Mouse (Mus musculus) spleen, postnatal 36 days (tissue): Measurements from ENCODE around the gene Aldh9a1.

Experiments
- DNase-seq, 2 experiments: peaks; one replicate each; pipeline ENCODE4 v3.0.0; 2022; ENCODE audit warnings: low spot score in 2 of 2, mixed read lengths in 1 of 2

The Aldh9a1 gene

DNA sequence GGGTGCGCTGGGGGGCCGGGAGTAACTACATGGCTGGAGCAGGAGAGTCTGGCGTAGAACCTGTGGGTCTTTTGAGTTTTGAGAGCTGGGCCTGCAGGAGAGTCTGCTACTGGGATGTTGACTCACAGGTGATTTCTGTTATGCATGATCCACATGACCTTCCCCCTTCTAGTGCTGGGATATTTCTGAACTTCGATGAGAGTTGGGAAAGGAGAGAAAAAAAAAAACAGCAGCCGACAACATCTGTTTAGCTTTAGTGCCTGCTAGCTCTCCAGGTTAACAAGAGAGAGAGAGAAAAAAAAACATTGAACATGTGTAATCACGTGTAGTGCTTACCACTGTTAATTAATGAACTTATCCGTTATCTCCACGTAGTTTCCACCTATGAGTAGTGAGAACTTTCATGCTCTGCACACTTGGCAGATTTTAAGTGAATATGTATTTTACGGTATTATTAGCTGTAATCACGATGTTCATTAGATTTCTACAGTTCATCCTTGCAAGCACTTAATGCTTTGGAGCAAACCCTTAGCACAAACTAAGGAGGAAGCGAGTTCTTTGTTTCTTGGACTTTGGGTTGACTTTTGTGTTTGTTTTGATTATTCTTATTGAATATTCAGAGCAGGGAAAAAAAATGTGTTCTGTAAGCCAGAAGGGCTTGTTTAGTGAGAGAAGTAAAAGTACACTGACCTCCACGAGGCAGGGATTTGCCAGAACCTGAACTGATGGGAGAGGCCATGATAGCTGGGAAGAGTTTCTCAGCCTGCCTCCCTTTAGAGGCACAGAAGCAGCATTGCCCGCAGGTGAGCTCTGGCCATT is 1.0 kb downstream of the Aldh9a1 start:
- DNase-seq = no peak

DNA sequence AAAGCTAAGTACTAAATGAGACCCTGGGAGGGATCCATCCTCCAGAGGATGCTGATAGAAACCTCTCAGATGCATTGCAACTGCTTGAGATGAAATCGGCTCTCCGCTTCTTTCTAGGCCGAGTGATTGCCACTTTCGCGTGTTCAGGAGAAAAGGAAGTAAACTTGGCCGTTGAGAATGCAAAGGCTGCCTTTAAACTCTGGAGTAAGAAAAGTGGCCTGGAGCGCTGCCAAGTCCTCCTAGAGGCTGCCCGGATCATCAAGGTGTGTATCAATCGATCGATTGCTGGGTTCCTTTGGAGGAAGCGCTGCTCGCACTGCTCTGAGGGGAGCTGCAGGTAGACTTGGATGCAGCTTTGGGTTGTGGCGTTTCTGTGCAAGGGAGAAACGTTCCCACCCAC is 2.6 kb downstream of the Aldh9a1 start:
- DNase-seq = no peak

DNA sequence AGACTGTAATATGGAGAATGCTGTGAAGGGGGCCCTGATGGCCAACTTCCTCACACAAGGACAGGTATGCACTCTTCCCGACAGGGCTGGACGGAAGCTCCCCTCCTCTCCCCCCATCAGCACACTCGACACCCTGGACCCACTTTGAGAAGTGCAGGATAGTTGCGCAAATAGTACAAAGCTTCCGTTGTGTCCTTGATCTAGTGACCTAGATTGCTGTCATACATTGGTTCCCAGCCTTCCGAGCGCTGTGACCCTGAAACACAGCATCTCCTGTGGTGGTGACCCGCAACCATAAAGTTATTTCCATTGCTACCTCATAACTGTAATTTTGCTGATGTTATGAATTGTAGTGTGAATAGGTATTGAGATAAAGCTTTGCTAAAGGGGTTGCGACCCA is 7.6 kb downstream of the Aldh9a1 start:
- no peak for DNase-seq

DNA sequence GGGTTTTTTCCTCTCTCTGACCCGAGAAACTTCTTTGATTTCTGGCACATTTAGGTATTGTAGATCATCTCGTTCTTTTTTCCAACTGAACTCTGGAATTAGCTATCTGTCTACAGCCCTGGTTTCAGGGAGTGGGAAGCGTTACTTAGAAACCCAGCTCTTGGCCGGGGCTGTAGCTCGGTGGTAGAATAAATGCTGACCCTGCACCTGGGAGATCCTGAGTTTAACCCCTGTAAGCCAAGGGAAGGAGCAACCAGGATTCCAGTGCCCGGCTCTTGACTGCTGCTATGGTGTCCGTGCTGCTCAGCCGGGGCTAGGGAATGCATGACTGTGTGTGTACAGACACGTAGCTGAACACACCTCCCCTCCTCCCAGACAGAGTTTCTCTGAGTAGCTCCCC is 8.9 kb downstream of the Aldh9a1 start:
- DNase-seq = no peak

DNA sequence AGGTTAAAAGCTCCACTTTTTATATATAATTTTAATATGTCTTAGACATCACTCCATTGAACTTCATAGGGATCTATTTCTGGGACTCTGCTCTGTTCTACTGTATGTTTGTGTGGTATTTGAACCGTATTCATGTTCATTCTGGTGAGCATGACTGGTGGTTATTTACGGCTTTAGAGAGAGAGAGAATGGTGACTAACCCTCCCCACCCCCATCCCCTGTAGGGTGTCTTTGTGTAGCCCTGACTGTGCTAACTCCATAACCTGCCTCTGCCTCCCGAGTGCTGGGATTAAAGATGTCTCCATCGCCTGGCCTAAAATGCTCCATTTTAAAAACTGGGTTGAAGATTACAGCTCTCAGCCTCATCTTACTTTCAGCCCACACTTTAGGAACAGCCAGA is 10.5 kb downstream of the Aldh9a1 start:
- no peak for DNase-seq

DNA sequence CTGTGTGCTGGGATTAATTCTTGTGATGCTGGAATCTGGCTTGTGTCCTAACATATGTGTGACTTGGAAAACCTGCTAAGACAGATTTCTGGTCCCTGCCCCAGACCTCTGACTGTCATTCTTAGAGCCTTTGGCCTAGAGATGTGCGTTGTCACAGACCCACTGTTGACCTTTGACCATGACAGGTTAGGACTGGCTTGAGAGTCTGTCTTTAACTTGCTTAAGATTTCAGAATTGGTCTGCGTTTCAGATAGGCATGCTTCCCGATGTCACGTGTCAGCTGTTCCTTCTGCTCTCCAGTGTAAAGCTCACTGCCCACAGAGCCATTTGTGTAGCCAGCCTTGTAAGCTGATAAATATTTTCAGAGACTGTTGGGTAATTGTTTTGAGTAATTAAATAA is 13.0 kb downstream of the Aldh9a1 start:
- DNase-seq = no peak

DNA sequence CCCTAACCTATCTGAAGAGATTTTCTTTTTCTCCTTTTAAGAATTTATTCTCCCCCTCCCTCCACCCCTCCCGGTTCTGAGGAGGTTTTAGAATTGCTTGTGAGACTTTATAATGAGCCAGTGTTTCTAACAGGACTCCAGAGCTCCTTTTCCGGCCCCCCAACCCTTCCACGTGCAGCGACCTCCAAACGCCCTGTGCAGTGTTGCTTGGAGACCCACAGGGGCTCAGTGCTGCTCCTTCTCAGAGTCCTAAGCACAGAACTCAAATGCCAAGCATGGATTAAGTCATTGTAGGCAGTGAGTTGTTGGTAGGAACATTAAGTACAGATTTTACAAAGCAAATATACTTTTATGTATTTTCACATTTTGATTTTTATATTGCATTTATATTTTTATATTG is 13.5 kb downstream of the Aldh9a1 start:
- DNase-seq = no peak

DNA sequence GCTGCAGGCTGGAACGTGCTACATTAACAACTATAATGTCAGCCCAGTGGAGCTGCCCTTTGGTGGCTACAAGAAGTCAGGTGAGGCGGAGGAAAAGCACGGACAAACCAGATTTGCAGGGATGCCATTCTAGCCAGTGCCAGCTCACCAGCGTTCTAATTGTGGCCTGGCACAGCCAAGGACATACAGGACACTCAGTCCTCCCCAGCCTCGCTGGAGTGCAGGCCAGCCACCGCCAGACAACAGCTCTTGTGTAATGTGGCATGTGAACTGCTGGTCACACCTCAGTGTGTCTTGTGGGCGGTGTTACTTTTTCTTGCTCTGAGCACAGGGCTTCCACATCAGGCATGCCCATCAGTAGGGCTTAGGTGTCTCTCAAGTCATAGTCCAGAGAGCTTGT is 16.0 kb downstream of the Aldh9a1 start:
- DNase-seq = no peak

DNA sequence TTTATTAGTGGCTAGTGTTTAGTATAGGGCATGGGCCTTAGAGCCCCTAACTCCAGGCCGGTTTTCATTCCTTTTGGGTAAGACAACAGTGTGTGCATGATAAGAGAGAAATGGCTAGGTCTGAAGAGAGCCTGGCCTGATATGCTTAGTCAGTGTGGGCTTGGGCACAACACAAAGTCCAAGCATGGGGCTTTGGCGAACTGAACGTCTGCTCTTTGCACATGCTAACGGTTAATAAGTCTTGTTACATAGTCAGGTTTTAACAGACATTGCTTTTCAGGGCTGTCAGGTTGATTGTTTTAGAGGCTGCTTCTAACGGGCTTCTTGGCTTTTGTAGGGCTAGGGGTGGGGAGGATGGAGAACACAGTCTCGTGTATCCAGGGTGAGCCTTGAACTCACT is 16.8 kb downstream of the Aldh9a1 start:
- no peak for DNase-seq

DNA sequence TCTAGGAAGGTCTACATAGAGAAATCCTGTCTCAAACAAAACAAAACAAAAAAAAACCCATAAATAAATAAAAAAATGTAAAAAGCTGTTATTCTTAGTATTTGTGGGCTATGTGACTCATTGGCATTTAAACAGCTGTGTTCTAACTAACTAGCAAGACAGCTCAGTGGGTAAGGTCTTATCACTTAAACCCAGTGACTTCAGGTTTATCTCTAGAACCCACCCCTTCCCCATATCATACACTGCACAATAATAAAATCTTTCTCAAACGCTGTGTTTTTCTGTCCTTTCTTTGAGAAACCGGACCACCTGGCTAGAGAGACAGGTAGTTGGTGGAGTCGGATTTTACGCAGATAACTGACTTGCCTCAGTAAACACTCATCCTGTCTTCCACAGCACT is 18.2 kb downstream of the Aldh9a1 start:
- DNase-seq = no peak

DNA sequence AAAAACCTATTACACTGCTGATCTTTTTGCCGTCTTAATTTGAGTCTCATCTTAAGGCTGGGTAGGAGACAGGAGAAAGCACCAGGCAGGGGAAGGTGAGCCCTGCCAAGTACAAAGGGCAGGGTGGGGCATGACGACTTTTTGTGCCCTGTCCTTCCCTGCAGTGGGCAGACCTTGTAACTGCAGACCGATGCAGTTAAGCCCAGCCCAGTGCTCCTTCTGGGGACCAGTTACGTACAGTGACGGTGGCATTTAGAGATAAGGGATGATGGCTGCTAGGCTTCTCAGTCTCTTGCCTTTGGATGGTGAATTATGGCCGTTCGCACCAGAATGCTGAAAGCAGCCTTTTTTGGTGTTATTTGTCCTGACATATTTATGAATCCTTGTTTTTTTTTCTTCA is 18.7 kb downstream of the Aldh9a1 start:
- DNase-seq = peak; percentile 17 to 45

DNA sequence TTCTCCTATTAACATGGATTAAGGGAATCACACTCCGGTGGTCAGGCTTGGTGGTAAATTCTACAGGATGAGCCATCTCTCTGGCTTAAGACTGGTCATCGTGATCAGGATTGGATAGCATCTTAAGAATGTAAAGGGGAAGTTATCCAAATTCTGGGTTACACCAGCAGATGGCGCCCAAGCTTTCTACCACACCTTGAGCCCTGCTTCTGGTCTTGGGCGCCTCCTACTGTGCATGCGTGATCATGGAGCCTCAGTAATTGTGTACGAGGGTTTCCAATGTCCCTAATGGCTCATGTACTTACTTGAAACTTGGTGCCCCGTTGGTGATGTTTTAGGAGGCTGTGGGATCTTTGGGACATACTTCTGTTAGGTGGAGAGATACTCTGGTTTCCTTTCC is 20.1 kb downstream of the Aldh9a1 start:
- peak; percentile 82 to 89 for DNase-seq

DNA sequence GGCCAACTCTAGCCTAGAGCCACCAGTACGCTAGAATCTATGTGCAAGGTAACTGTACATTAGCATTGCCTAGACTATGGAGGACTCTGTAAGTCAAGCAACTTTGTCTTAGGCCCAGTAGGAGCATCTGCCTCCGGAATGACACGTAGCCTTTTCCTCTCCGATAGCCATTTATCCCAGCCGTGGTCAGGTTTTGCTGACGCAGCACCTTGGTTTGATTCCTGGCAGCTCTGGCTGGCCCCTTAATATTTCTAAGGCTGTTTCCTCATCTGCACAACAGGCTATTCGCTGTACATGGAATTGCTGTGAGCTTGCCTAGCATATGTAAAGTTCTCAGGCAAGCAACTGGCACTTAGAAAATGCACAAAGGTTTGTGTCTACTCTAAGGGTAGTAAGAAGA is 22.9 kb downstream of the Aldh9a1 start:
- DNase-seq = no peak

DNA sequence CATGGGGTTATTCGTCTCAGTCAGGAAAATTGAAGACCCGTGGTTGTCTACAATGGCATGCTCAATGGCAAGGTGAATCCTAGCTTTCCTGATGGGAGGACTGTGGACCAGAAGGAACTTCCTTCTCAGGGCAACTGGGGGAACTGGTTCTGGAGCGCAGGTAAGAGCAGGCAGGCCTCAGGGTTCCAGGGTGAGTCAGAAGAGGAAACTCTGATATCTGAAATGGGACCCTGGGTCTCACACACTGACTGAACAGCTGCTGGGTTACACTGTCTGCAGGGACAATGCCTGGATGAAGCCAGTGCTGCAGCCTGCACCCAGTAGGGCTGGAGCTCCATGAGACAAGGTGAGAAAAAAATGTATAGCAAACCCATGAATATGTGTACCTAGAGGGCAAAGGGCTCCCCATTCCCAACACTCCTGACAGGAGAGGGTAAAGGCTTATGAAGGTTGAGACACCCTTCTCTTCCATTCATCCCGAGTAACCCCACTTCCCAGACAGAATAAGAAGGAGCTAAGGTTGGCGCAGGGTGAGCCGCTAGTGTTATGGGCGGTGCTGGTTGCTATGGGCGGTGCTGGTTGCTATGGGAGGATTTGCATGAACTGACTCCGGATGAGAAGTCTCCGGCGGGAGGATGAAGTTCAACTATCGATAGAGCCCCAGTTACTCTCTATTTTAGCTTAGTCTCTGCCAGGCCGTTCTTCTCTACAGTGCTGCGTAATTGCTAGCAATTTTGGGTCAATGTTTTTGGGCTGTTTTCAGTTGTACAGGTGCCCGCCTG is 24.4 kb downstream of the Aldh9a1 start:
- peak; percentile 81 to 83 for DNase-seq

DNA sequence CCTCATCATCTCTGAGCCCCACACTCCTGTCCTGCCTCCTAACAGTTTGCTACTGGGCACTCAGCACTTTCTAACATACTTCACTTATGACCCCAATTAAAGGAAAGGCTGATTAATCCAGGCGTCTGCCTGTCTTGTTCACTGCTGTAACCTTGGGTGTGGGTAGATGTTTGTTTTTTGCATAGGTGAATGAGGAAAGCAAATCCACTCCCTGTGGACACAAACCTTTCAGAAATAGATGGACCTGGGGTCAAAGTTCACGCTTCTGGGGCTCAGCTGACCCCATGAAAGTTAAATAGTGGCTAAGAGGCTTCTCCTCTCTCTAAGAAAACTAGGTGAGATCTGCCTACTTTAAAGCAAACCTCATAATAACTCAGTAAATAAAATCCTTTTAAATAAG is 25.2 kb downstream of the Aldh9a1 start:
- DNase-seq = no peak

DNA sequence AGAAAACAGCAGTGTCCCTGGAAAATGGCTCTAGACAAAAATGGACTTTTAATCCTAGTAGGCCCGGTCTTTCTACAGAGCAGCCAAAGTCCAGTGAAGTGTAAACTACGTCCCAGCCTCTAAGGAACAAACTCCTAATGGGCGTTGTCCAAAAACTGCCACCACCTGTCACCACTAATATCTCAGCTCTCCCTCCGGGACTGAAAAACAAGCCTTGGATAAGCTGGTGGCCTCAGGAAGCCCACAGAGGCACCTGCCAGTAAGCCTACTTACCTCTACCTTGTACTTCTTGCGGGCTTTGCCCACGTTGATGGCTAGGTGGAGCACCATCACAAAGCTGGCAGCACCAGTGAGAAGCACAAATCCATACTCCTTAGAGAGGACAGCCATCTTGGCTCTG is 28.2 kb downstream of the Aldh9a1 start:
- DNase-seq = no peak

DNA sequence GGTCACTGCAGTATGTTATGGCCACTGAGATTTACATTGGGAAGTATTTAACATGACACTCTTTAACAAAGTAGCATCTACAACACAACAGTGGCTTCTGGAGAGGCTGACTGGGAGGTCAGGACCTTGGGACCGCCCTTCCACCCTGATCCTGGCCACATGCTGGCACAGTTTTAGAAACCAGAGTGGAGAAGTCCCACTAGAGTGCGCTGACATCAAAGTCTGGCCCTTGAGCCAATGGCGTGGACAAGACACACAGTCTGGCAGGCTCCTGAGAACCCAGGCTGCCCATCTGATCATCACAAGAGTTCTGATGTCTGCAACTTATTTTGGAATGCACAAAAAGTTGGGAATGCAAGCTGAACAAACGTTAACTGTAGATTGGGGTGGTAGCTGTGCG is 30.0 kb downstream of the Aldh9a1 start:
- no peak for DNase-seq

DNA sequence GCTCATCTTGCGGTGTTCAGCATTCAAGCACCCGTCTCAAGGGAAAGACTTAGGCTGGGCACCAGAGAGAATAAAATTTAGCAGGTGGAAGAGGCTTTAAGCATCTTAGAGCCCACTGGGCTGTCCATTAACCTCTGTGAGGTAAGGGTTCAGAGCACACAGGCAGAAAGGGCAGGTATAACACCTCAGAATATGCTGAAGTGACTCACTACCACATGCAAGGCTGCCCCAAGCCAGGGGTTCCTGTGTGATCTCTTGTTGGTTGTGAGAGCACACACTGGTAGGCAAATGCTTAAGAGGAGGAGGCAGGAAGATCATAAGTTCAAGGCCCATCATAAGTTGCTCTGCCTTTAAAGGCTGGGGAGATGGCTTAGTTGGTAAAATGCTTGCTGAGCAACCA is 30.4 kb downstream of the Aldh9a1 start:
- DNase-seq = no peak

DNA sequence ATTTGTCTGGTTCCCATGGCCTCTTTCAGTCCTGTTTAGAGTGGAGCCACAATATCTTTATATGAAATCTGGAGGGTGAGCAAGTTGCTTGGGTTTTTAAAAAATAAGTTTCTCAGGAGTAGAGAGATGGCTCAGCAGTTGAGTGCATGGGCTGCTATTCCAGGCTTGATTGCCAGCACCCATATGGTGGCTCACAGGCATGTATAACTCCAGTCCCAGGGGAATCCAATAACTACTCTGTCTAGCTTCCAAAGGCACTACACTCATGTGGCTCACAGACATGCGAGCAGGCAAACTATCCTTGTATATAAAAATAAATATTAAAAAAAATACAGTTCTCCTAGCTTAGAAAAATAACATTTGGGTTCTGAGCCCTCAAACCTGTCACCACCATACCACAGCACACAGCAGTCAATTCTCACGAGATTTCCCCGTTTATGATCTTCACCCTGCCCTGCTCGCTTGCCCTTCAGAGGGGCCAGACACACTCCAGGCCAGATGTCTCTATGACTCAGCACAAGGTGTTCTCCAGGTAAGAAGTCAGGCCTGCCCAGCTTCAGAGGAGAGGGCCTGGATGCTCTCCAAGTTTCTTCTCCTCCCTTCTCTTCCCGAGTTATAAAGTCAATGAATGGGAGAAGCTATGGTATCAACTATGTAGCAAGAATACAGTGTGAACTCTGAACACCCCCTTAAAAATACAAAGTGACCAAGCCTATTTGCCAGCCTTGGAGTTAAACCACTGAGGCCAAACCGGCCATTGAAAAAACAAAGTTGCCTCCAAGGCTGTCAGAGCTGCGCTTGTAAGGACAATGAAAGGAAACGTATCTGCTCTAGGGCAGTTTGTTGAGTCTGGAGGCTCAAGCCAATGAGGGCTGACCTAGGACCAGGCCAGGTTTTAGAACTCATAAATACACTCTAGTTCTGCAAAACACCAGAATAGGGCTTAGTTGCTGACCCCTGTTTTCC is 31.5 kb downstream of the Aldh9a1 start:
- DNase-seq = no peak

DNA sequence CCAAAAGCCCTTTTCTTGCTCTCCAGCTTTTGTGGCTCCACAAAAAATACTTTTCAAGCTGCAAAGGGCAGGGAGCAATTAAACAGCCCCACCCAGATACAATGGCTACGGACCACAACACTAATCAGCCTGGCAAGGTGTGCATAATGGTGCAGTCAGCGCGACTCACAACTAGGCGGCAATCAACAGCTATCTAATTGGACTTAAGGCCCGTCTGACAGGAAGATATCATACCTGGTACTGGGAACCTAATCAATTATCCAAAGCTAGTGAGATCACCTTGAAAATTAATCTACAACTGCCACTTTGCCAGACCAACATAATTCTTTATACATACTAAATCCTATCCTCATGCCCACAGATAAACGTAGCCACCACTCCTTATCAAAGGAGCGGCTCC is 32.5 kb downstream of the Aldh9a1 start:
- no peak for DNase-seq

DNA sequence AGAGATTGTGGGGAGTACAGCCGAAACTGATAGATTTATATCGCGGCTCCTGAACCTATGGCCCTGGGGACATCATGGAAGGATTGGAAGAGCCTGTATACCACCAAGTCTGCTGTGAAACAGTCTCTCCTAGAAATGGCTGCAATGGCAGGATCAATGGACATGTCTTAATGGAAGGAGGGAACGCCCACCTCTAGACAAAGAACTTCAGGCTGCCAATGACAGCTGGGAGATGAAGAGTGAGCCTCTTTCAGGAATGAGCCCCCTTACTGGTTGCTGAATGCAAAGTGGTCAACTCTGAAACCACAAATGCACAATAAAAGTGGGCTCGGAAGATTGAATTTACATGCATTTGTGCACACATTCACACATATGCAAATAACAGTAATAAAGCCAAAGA is 33.0 kb downstream of the Aldh9a1 start:
- no peak for DNase-seq

DNA sequence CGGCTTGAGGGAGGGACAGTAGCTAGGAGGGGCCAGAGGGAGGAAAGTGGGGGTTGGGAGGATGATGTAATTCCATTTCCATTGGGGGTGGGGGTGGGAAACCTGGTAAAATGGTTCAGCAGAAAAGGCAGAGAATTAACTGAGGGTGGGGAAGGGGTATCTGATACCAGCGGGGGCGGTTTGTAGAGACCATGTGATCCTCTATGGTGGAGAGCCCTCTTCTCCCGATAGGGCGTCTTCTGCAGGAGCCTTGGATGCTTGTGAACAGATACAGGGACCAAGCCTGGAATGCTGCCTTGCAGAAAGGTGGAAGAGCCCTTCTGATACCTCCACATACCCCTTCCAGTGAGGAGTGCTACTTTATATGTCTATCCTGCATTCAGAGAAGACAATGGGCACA is 33.4 kb downstream of the Aldh9a1 start:
- no peak for DNase-seq
